Mouse (Mus musculus) erythroblast, embryonic 14.5 days (primary cell): ENCODE measurements around the gene Rap1b. TPM values are rescaled to one million over a fixed set of nuclear protein-coding genes. Genes with fewer than 3 reads are reported as not detected.

Experiments
- H3K27me3 ChIP-seq: 2 replicates; pipeline ENCODE4 v1.6.1; 2012; ENCODE audit warnings: inconsistent platforms; ENCODE audit not compliant: control insufficient read depth
- H3K36me3 ChIP-seq: 2 replicates; pipeline ENCODE4 v1.6.1; 2012; ENCODE audit warnings: mild to moderate bottlenecking, inconsistent platforms; ENCODE audit not compliant: control insufficient read depth
- H3K4me1 ChIP-seq: 2 replicates; pipeline ENCODE4 v1.6.1; 2012; ENCODE audit warnings: inconsistent platforms; ENCODE audit not compliant: control insufficient read depth
- H3K4me3 ChIP-seq: replicated peaks from 2 replicates; pipeline ENCODE3; 2012; ENCODE audit warnings: moderate library complexity, mild to moderate bottlenecking, inconsistent platforms
- H3K9me3 ChIP-seq: 2 replicates; pipeline ENCODE4 v1.6.1; 2012; ENCODE audit warnings: low read length, inconsistent platforms, mixed read lengths; ENCODE audit not compliant: control insufficient read depth
- GATA1 ChIP-seq: IDR thresholded peaks from 2 replicates; pipeline ENCODE4 v1.6.1; 2012; ENCODE audit warnings: low read length, inconsistent platforms, mixed read lengths
- TAL1 ChIP-seq: IDR thresholded peaks from 3 replicates; pipeline ENCODE4 v1.6.1; 2012; ENCODE audit warnings: low read length, inconsistent platforms, mixed read lengths
- polyA plus RNA-seq: library from polyadenylated mRNA; stranded (reverse); fragments of >175 nt; gene quantifications from 2 replicates; pipeline ENCODE4 v1.2.3, GENCODE M21; 2012

Gene Rap1b
- polyA plus RNA-seq, 1 experiment, result 1.3 TPM

- no peaks in the 10 kb centered on the region for H3K27me3 ChIP-seq
- no peak overlapping the region for H3K4me3 ChIP-seq
- H3K36me3 ChIP-seq, result peaks cover 51% of the 10 kb centered on the region
- TF ChIP-seq GATA1, result no peak
- TF ChIP-seq TAL1, result no peak
- no peaks in the 10 kb centered on the region for H3K9me3 ChIP-seq
- H3K4me1 ChIP-seq, result no peaks in the 10 kb centered on the region
Measured at GRCm38 (mm10) chr10:117812501-117812900, 33.3 kb downstream of the Rap1b start.

- Histone ChIP-seq H3K4me3 (no peak overlapping the region), H3K27me3 (no peaks in the 10 kb centered on the region), H3K9me3 (no peaks in the 10 kb centered on the region), H3K4me1 (no peaks in the 10 kb centered on the region), H3K36me3 (peaks cover 43% of the 10 kb centered on the region)
- no peak for TF ChIP-seq GATA1
- TF ChIP-seq TAL1, result no peak
Measured at GRCm38 (mm10) chr10:117811555-117811954, 34.3 kb downstream of the Rap1b start.

GRCm38 (mm10) chr10:117810506-117810905 lies 35.3 kb downstream of the Rap1b start:
- no peaks in the 10 kb centered on the region for H3K27me3 ChIP-seq
- no peaks in the 10 kb centered on the region for H3K9me3 ChIP-seq
- TF ChIP-seq GATA1 (no peak), TAL1 (no peak)
- H3K4me3 ChIP-seq, result no peak overlapping the region
- peaks cover 33% of the 10 kb centered on the region for H3K36me3 ChIP-seq
- no peaks in the 10 kb centered on the region for H3K4me1 ChIP-seq

- H3K9me3 ChIP-seq, result no peaks in the 10 kb centered on the region
- H3K4me1 ChIP-seq, result peaks cover 4% of the 10 kb centered on the region
- H3K36me3 ChIP-seq, result peaks cover 16% of the 10 kb centered on the region
Measured at GRCm38 (mm10) chr10:117808068-117808467, 37.8 kb downstream of the Rap1b start.

GRCm38 (mm10) chr10:117805919-117806318 lies 39.9 kb downstream of the Rap1b start:
- Histone ChIP-seq H3K9me3 (no peaks in the 10 kb centered on the region), H3K4me1 (peaks cover 4% of the 10 kb centered on the region), H3K27me3 (no peaks in the 10 kb centered on the region), H3K36me3 (no peaks in the 10 kb centered on the region), H3K4me3 (no peak overlapping the region)
- TF ChIP-seq GATA1 (no peak), TAL1 (no peak)

More at GRCm38 (mm10) chr10:117808068-117808467, 37.8 kb downstream of the Rap1b start:
- TF ChIP-seq GATA1 (no peak), TAL1 (no peak)
- Histone ChIP-seq H3K27me3 (no peaks in the 10 kb centered on the region), H3K4me3 (no peak overlapping the region)

- Histone ChIP-seq H3K4me3 (no peak overlapping the region), H3K9me3 (no peaks in the 10 kb centered on the region), H3K27me3 (no peaks in the 10 kb centered on the region), H3K4me1 (peaks cover 4% of the 10 kb centered on the region), H3K36me3 (no peaks in the 10 kb centered on the region)
- no peak for TF ChIP-seq GATA1
- no peak for TF ChIP-seq TAL1
Measured at GRCm38 (mm10) chr10:117803870-117804850, 41.7 kb downstream of the Rap1b start.

- Histone ChIP-seq H3K9me3 (no peaks in the 10 kb centered on the region), H3K27me3 (no peaks in the 10 kb centered on the region), H3K4me3 (no peak overlapping the region), H3K36me3 (no peaks in the 10 kb centered on the region), H3K4me1 (peaks cover 8% of the 10 kb centered on the region)
- TF ChIP-seq TAL1 (no peak), GATA1 (no peak)
Measured at GRCm38 (mm10) chr10:117801886-117802285, 43.9 kb downstream of the Rap1b start.

- TF ChIP-seq TAL1, result no peak
- no peak for TF ChIP-seq GATA1
- Histone ChIP-seq H3K27me3 (no peaks in the 10 kb centered on the region), H3K36me3 (no peaks in the 10 kb centered on the region), H3K4me3 (no peak overlapping the region), H3K4me1 (peaks cover 9% of the 10 kb centered on the region), H3K9me3 (peaks cover 4% of the 10 kb centered on the region)
Measured at GRCm38 (mm10) chr10:117799806-117800205, 46.0 kb downstream of the Rap1b start.

GRCm38 (mm10) chr10:117798436-117799035 lies 47.3 kb downstream of the Rap1b start:
- H3K4me3 ChIP-seq, result no peak overlapping the region
- TF ChIP-seq TAL1, result no peak
- TF ChIP-seq GATA1, result no peak
- peaks cover 10% of the 10 kb centered on the region for H3K4me1 ChIP-seq
- H3K9me3 ChIP-seq, result peaks cover 4% of the 10 kb centered on the region
- no peaks in the 10 kb centered on the region for H3K27me3 ChIP-seq
- H3K36me3 ChIP-seq, result no peaks in the 10 kb centered on the region
